ENCODE assay signal across 20 mouse cellular contexts in genomic region chr5:74891541-74891940, GRCm38 (mm10).
"Had no signal": no experiment of that assay in that cellular context is flagged by ENCODE, and none has a peak within 500 bp of the region (broad histone marks: within the 10 kb centered on the region; RNA-seq: fewer than 3 reads in every experiment).

No protein-coding gene starts in this region.

- DNase-seq: kidney, adult 8-10 months; kidney, postnatal 36 days; layer of hippocampus, adult 9-11 months; layer of hippocampus, postnatal 36 days; liver; liver, embryonic 13.5 days; liver, postnatal 0 days; lung, postnatal 14 days; right cerebral cortex, postnatal 14 days; thymus, adult 18-20 months; thymus, postnatal 14 days had no signal

- H3K9me3 ChIP-seq: limb, embryonic 12.5 days; liver, embryonic 13.5 days; lung, embryonic 15.5 days; midbrain, embryonic 15.5 days; neural tube, embryonic 12.5 days had no signal

- H3K27ac ChIP-seq: kidney, postnatal 0 days; limb, embryonic 12.5 days; liver, embryonic 13.5 days; lung, embryonic 15.5 days; macrophage; midbrain, embryonic 15.5 days; neural tube, embryonic 12.5 days; stomach, postnatal 0 days had no signal

- H3K4me1 ChIP-seq: liver, embryonic 13.5 days; lung, embryonic 15.5 days; megakaryocyte, embryonic 14.5 days; midbrain, embryonic 15.5 days had no signal

- H3K4me3 ChIP-seq: limb, embryonic 12.5 days; liver, embryonic 13.5 days; lung, embryonic 15.5 days; megakaryocyte, embryonic 14.5 days; midbrain, embryonic 15.5 days; neural tube, embryonic 12.5 days had no signal

- H3K27me3 ChIP-seq: limb, embryonic 12.5 days; liver, embryonic 13.5 days; lung, embryonic 15.5 days; megakaryocyte, embryonic 14.5 days; midbrain, embryonic 15.5 days; neural tube, embryonic 12.5 days had no signal

- ATAC-seq: liver, postnatal 0 days; midbrain, embryonic 15.5 days had no signal

- H3K4me2 ChIP-seq: limb, embryonic 12.5 days; liver, embryonic 13.5 days; lung, embryonic 15.5 days; midbrain, embryonic 11.5 days; midbrain, embryonic 15.5 days; neural tube, embryonic 12.5 days had no signal

- H3K9ac ChIP-seq: limb, embryonic 12.5 days; liver, embryonic 13.5 days; liver, postnatal 0 days; lung, embryonic 15.5 days; midbrain, embryonic 15.5 days; neural tube, embryonic 12.5 days had no signal

- H3K36me3 ChIP-seq: limb, embryonic 12.5 days; liver, embryonic 13.5 days; lung, embryonic 15.5 days; midbrain, embryonic 15.5 days; neural tube, embryonic 12.5 days had no signal
